Mouse (Mus musculus): ENCODE data around the gene Tsnax. TPM values are rescaled to one million over a fixed set of nuclear protein-coding genes. Genes with fewer than 3 reads are reported as not detected.
A peak's percentile ranks its signal among the peaks of the same experiment; 100 is the strongest.

The Tsnax gene
- polyA plus RNA-seq, 1 experiment from 2014 or later, result 48.3 TPM

- Histone ChIP-seq H3K4me2 (replicated peaks; ENCODE audit: low read depth) (no peak overlapping the region), H3K4me1 (replicated peaks; ENCODE audit: control insufficient read depth, insufficient read depth, low read length) (no peaks in the 10 kb centered on the region; the same call in 1 of the 2 replicates), H3K27ac (ENCODE audit: low read depth, low read length) (no peak overlapping the region), H3K9ac (ENCODE audit: low read depth, low read length) (no peak overlapping the region), H3K36me3 (ENCODE audit: control insufficient read depth, insufficient read depth) (no peaks in the 10 kb centered on the region), H3K27me3 (replicated peaks; ENCODE audit: control insufficient read depth, insufficient read depth, low read length) (peaks cover 17% of the 10 kb centered on the region; the same call in 1 of the 2 replicates), H3K4me3 (ENCODE audit: low read depth, low read length) (no peak overlapping the region), H3K9me3 (ENCODE audit: control insufficient read depth) (no peaks in the 10 kb centered on the region)
- WGBS, result 64% methylated on average over 5 of the region's 5 CpGs
- ATAC-seq, result no peak
- no peak for TF ChIP-seq CTCF (IDR thresholded peaks at IDR 0.05; ENCODE audit: low read depth)
These were observed 36.4 kb downstream of the Tsnax start for GRCm38 (mm10) chr8:125049051-125049750.

DNA sequence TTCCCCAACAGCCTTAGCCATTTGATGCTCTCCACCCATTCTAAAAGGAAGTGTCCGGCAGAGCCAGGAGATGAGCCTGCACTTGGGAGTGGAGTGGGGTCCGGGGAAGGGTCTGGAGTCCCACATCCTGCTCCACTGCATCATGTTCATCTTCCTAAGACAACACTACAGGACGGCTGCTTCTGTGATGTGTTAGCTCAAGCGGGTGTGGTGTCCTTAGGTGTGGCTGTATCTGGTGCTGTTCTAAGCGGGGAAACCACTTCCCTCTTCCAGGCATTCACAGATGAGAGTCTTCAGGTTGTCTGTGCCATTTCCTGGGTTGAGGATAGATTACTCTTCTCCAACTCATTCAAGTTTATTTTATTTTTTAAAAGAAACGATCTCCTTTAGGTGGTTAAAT, 37.0 kb downstream of the Tsnax start:
- Histone ChIP-seq H3K36me3 (ENCODE audit: control insufficient read depth, insufficient read depth) (no peaks in the 10 kb centered on the region), H3K27ac (ENCODE audit: low read depth, low read length) (no peak overlapping the region), H3K4me2 (replicated peaks; ENCODE audit: low read depth) (no peak overlapping the region), H3K4me3 (ENCODE audit: low read depth, low read length) (no peak overlapping the region), H3K9ac (ENCODE audit: low read depth, low read length) (no peak overlapping the region), H3K9me3 (ENCODE audit: control insufficient read depth) (no peaks in the 10 kb centered on the region), H3K27me3 (replicated peaks; ENCODE audit: control insufficient read depth, insufficient read depth, low read length) (peaks cover 23% of the 10 kb centered on the region), H3K4me1 (replicated peaks; ENCODE audit: control insufficient read depth, insufficient read depth, low read length) (no peaks in the 10 kb centered on the region; the same call in 1 of the 2 replicates)
- no peak for ATAC-seq
- TF ChIP-seq CTCF (IDR thresholded peaks at IDR 0.05; ENCODE audit: low read depth), result no peak
- 52% methylated on average over 6 of the region's 6 CpGs for WGBS

DNA sequence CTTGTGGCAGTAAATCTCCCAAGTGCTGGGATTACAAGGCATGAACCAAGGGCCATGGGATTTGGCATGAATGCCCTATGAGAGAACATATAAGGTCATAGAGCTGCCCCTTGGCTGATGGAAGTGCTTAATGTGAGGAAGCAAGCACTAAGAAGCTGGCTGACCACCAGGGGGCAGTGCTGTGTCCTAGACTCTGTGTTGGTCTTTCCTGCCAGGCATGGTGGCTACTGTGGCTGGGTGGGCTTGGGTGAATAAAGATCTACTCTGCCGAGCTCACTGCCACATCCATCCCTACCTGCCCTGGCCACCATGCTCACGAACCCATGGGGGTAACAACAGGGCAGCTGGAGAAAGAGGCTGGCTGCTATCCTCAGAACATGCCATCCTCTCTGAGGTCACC, 39.2 kb downstream of the Tsnax start:
- H3K9ac ChIP-seq (ENCODE audit: low read depth, low read length), result no peak overlapping the region
- H3K4me2 ChIP-seq (replicated peaks; ENCODE audit: low read depth), result no peak overlapping the region
- H3K9me3 ChIP-seq (ENCODE audit: control insufficient read depth), result no peaks in the 10 kb centered on the region
- H3K27me3 ChIP-seq (replicated peaks; ENCODE audit: control insufficient read depth, insufficient read depth, low read length), result peaks cover 33% of the 10 kb centered on the region
- no peaks in the 10 kb centered on the region; the same call in 1 of the 2 replicates for H3K4me1 ChIP-seq (replicated peaks; ENCODE audit: control insufficient read depth, insufficient read depth, low read length)
- H3K36me3 ChIP-seq (ENCODE audit: control insufficient read depth, insufficient read depth), result no peaks in the 10 kb centered on the region
- no peak for ATAC-seq
- peak; percentile 90 for TF ChIP-seq CTCF (IDR thresholded peaks at IDR 0.05; ENCODE audit: low read depth)
- WGBS, result 40% methylated on average over 2 of the region's 2 CpGs
- H3K27ac ChIP-seq (ENCODE audit: low read depth, low read length), result no peak overlapping the region
- H3K4me3 ChIP-seq (ENCODE audit: low read depth, low read length), result no peak overlapping the region

- Histone ChIP-seq H3K36me3 (ENCODE audit: control insufficient read depth, insufficient read depth) (no peaks in the 10 kb centered on the region), H3K9ac (ENCODE audit: low read depth, low read length) (peak within 1 kb of the TSS; percentile 62), H3K4me1 (replicated peaks; ENCODE audit: control insufficient read depth, insufficient read depth, low read length) (no peaks in the 10 kb centered on the region; the same call in 1 of the 2 replicates), H3K4me2 (replicated peaks; ENCODE audit: low read depth) (peak within 1 kb of the TSS; percentile 97), H3K4me3 (ENCODE audit: low read depth, low read length) (peak within 1 kb of the TSS; percentile 68), H3K9me3 (ENCODE audit: control insufficient read depth) (no peaks in the 10 kb centered on the region), H3K27ac (ENCODE audit: low read depth, low read length) (peak within 1 kb of the TSS; percentile 78), H3K27me3 (replicated peaks; ENCODE audit: control insufficient read depth, insufficient read depth, low read length) (peaks cover 33% of the 10 kb centered on the region)
- WGBS, result 1% methylated on average over 59 of the region's 65 CpGs
- ATAC-seq, result no peak
- no peak for TF ChIP-seq CTCF (IDR thresholded peaks at IDR 0.05; ENCODE audit: low read depth)
These were observed 41.0 kb downstream of the Tsnax start, which contains the start of gene Disc1 for GRCm38 (mm10) chr8:125053505-125054435. Gene Disc1, plus strand, starts transcription at chr8:125054195.

DNA sequence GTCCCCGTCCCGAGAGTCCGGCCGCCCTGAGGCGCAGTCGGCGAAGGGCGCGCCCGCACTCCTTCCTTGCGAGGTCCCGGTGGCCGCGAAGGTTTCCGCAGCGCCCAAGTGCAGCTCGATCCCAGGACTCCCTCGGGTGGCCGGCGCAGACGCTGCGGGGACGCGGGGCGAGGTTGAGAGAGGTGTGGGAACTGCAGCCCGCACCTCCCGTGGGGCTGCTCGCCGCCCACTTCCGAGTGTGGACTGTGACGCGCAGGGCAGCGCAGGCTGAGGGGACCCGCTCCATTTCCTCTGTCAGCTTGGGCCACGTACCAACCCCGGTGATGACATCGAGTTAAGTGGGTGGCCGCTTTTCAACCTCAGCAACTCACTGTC, 41.6 kb downstream of the Tsnax start:
- Histone ChIP-seq H3K4me3 (ENCODE audit: low read depth, low read length) (peak overlapping the region; percentile 68), H3K27me3 (replicated peaks; ENCODE audit: control insufficient read depth, insufficient read depth, low read length) (peaks cover 33% of the 10 kb centered on the region), H3K9me3 (ENCODE audit: control insufficient read depth) (no peaks in the 10 kb centered on the region), H3K27ac (ENCODE audit: low read depth, low read length) (peak overlapping the region; percentile 78), H3K36me3 (ENCODE audit: control insufficient read depth, insufficient read depth) (no peaks in the 10 kb centered on the region), H3K4me1 (replicated peaks; ENCODE audit: control insufficient read depth, insufficient read depth, low read length) (no peaks in the 10 kb centered on the region; the same call in 1 of the 2 replicates), H3K4me2 (replicated peaks; ENCODE audit: low read depth) (peak overlapping the region; percentile 97), H3K9ac (ENCODE audit: low read depth, low read length) (peak overlapping the region; percentile 62)
- ATAC-seq, result 0 out of 2 replicates have a peak, but pooled peaks have one; percentile 13
- under 1% methylated on average over 38 of the region's 38 CpGs for WGBS
- peak; percentile 29; the same call in 1 of the 2 replicates for TF ChIP-seq CTCF (IDR thresholded peaks at IDR 0.05; ENCODE audit: low read depth)

DNA sequence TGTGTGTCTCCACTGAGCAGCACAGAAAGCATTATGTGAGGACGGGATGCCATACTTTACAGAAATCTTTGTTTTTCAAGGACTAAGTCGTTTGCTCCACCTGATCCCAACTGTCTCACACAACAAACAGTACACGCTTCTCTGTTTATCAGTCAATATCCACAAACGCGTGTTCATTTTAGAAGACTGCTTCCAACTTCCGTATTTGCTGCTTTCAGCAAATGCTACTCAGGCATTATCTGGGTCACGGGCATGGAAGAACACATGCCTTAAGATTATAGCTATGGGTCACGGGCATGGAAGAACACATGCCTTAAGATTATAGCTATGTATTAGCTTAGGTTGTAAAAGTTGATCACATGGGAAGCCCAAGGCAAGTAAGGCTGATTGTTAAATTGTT, 48.1 kb downstream of the Tsnax start:
- WGBS, result 65% methylated on average over 8 of the region's 8 CpGs
- no peak overlapping the region for H3K4me3 ChIP-seq (ENCODE audit: low read depth, low read length)
- TF ChIP-seq CTCF (IDR thresholded peaks at IDR 0.05; ENCODE audit: low read depth), result no peak
- no peaks in the 10 kb centered on the region for H3K9me3 ChIP-seq (ENCODE audit: control insufficient read depth)
- no peak overlapping the region for H3K9ac ChIP-seq (ENCODE audit: low read depth, low read length)
- ATAC-seq, result peak; percentile 43; the same call in 1 of the 2 replicates
- H3K4me1 ChIP-seq (replicated peaks; ENCODE audit: control insufficient read depth, insufficient read depth, low read length), result no peaks in the 10 kb centered on the region
- no peaks in the 10 kb centered on the region for H3K36me3 ChIP-seq (ENCODE audit: control insufficient read depth, insufficient read depth)
- H3K4me2 ChIP-seq (replicated peaks; ENCODE audit: low read depth), result no peak overlapping the region
- H3K27me3 ChIP-seq (replicated peaks; ENCODE audit: control insufficient read depth, insufficient read depth, low read length), result no peaks in the 10 kb centered on the region
- H3K27ac ChIP-seq (ENCODE audit: low read depth, low read length), result no peak overlapping the region

Data from intestine, postnatal 0 days (tissue).